Mouse (Mus musculus): ENCODE data around the gene Syne4. TPM values are rescaled to one million over a fixed set of nuclear protein-coding genes. Genes with fewer than 3 reads are reported as not detected.

Gene Syne4
- polyA plus RNA-seq, 1 experiment: 1.2 TPM

DNA sequence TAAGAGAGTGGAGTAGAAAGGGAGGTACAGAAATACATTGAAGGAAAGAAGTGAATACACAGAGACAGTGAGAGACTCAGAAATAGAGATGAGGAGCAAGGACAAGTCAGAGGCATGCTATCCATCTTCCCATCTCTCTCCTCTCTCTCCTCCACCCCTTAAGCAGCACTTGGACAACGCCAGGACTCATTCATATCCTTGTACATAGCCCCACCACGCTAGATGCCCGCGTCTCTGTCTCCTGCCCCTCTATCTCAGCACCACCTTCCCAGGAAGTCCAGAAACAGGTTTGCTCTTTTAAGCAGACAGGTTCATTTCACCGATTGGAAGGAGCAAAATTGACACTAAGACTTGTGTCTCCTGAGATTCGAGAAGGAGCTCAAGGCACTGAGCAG is 48.7 kb downstream of the Syne4 start:
- Histone ChIP-seq H3K79me2 (ENCODE audit: control insufficient read depth, insufficient read depth) (no peaks in the 10 kb centered on the region), H3ac (ENCODE audit: control insufficient read depth, insufficient read length) (no peak overlapping the region), H3K27me3 (ENCODE audit: control insufficient read depth, insufficient read depth, insufficient read length) (peaks cover 70% of the 10 kb centered on the region), H3K4me3 (no peak overlapping the region), H3K36me3 (ENCODE audit: control insufficient read depth, insufficient read depth) (no peaks in the 10 kb centered on the region), H3K4me2 (ENCODE audit: low read depth) (no peak overlapping the region)
- TF ChIP-seq USF1 (IDR thresholded peaks at IDR 0.05; ENCODE audit: low read depth) (no peak), MYOG (IDR thresholded peaks at IDR 0.05; ENCODE audit: control insufficient read depth in 1 of 3, insufficient read depth in 1 of 3, insufficient read length in 2 of 3, low read depth in 2 of 3) (no peak), MAX (IDR thresholded peaks at IDR 0.05; ENCODE audit: low read depth) (no peak), POLR2A (IDR thresholded peaks at IDR 0.05; ENCODE audit: insufficient read length, low read depth) (no peak)

DNA sequence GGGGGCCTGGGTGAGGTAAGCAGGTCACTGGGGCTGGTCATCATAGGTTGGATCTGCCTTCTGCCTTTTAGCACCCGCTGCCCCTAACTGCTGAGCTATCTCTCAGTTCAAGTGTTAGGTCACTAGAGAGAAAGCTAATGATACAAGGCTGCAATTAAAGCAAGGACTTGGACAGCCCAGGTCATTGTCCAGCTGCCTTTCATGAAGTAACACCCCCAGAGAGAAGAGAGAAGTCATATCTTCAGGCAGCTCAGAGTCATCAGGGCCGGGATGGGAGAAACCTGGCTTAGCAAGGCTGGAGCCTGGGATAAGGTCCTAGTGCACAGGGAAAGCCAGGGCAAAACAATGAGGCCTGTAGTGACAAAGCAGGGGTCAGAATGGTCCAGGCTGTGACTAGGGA is 52.9 kb downstream of the Syne4 start:
- Histone ChIP-seq H3K79me2 (ENCODE audit: control insufficient read depth, insufficient read depth) (no peaks in the 10 kb centered on the region), H3K4me2 (ENCODE audit: low read depth) (no peak overlapping the region), H3K27me3 (ENCODE audit: control insufficient read depth, insufficient read depth, insufficient read length) (peaks cover 48% of the 10 kb centered on the region), H3K4me3 (no peak overlapping the region), H3K36me3 (ENCODE audit: control insufficient read depth, insufficient read depth) (no peaks in the 10 kb centered on the region), H3ac (ENCODE audit: control insufficient read depth, insufficient read length) (no peak overlapping the region)
- TF ChIP-seq SRF (IDR thresholded peaks at IDR 0.05; ENCODE audit: control insufficient read depth, insufficient read length, low read depth) (no peak), POLR2A (IDR thresholded peaks at IDR 0.05; ENCODE audit: insufficient read length, low read depth) (no peak), TCF12 (IDR thresholded peaks at IDR 0.05; ENCODE audit: insufficient read depth, poor library complexity, severe bottlenecking) (no peak), TCF3 (IDR thresholded peaks at IDR 0.05; ENCODE audit: insufficient read length, low read depth) (no peak), MAX (IDR thresholded peaks at IDR 0.05; ENCODE audit: low read depth) (no peak), REST (IDR thresholded peaks at IDR 0.05; ENCODE audit: insufficient read depth, insufficient read length) (no peak), MYOD1 (IDR thresholded peaks at IDR 0.05; ENCODE audit: control insufficient read depth in 1 of 3, insufficient read length in 2 of 3, low read depth in 2 of 3) (no peak), E2F4 (IDR thresholded peaks at IDR 0.05; ENCODE audit: insufficient read depth) (no peak)

Other genes with a start within 250 kb of the Syne4 start
- 2.8 TPM for gene Zfp82, start 241.9 kb upstream of the Syne4 start, polyA plus RNA-seq (2012; fragmentation: generic; extraction: Trizol)
- gene Gm26920, start 224.4 kb upstream of the Syne4 start, polyA plus RNA-seq (2012; fragmentation: generic; extraction: Trizol): 0.32 TPM
- 4.3 TPM for gene Zfp566, start 224.3 kb upstream of the Syne4 start, polyA plus RNA-seq (2012; fragmentation: generic; extraction: Trizol)
- 11.3 TPM for gene Zfp260, start 220.0 kb upstream of the Syne4 start, polyA plus RNA-seq (2012; fragmentation: generic; extraction: Trizol)
- gene Zfp382, start 192.9 kb upstream of the Syne4 start, polyA plus RNA-seq (2012; fragmentation: generic; extraction: Trizol): 1.1 TPM
- gene Zfp146, start 145.1 kb upstream of the Syne4 start, polyA plus RNA-seq (2012; fragmentation: generic; extraction: Trizol): 13.2 TPM
- 112 TPM for gene Cox7a1, start 130.7 kb upstream of the Syne4 start, polyA plus RNA-seq (2012; fragmentation: generic; extraction: Trizol)
- gene Capns1, start 116.0 kb upstream of the Syne4 start, polyA plus RNA-seq (2012; fragmentation: generic; extraction: Trizol): 622 TPM
- gene Polr2i, start 82.9 kb upstream of the Syne4 start, polyA plus RNA-seq (2012; fragmentation: generic; extraction: Trizol): 174 TPM
- 147 TPM for gene Tbcb, start 82.5 kb upstream of the Syne4 start, polyA plus RNA-seq (2012; fragmentation: generic; extraction: Trizol)
- not detected for gene Ovol3, start 79.1 kb upstream of the Syne4 start, polyA plus RNA-seq (2012; fragmentation: generic; extraction: Trizol)
- gene Thap8, start 34.7 kb upstream of the Syne4 start, polyA plus RNA-seq (2012; fragmentation: generic; extraction: Trizol): 0.02 TPM
- gene Wdr62, start 34.4 kb upstream of the Syne4 start, polyA plus RNA-seq (2012; fragmentation: generic; extraction: Trizol): 5.0 TPM
- gene Clip3, start 23.1 kb upstream of the Syne4 start, polyA plus RNA-seq (2012; fragmentation: generic; extraction: Trizol): 19.4 TPM
- gene Alkbh6, start 6.1 kb upstream of the Syne4 start, polyA plus RNA-seq (2012; fragmentation: generic; extraction: Trizol): 33.9 TPM
- gene E130208F15Rik, start 6.9 kb downstream of the Syne4 start, polyA plus RNA-seq (2012; fragmentation: generic; extraction: Trizol): 4.0 TPM
- gene Sdhaf1, start 9.1 kb downstream of the Syne4 start, polyA plus RNA-seq (2012; fragmentation: generic; extraction: Trizol): 13.6 TPM
- gene Lrfn3, start 48.0 kb downstream of the Syne4 start, polyA plus RNA-seq (2012; fragmentation: generic; extraction: Trizol): 0.66 TPM
- not detected for gene Tyrobp, start 99.0 kb downstream of the Syne4 start, polyA plus RNA-seq (2012; fragmentation: generic; extraction: Trizol)
- gene Hcst, start 105.0 kb downstream of the Syne4 start, polyA plus RNA-seq (2012; fragmentation: generic; extraction: Trizol): not detected
- gene Nfkbid, start 106.9 kb downstream of the Syne4 start, polyA plus RNA-seq (2012; fragmentation: generic; extraction: Trizol): 0.07 TPM
- gene Aplp1, start 130.7 kb downstream of the Syne4 start, polyA plus RNA-seq (2012; fragmentation: generic; extraction: Trizol): 0.26 TPM
- not detected for gene Kirrel2, start 142.9 kb downstream of the Syne4 start, polyA plus RNA-seq (2012; fragmentation: generic; extraction: Trizol)
- 0.43 TPM for gene Nphs1, start 143.5 kb downstream of the Syne4 start, polyA plus RNA-seq (2012; fragmentation: generic; extraction: Trizol)
- not detected for gene Prodh2, start 178.8 kb downstream of the Syne4 start, polyA plus RNA-seq (2012; fragmentation: generic; extraction: Trizol)
- 8.7 TPM for gene Arhgap33, start 220.3 kb downstream of the Syne4 start, polyA plus RNA-seq (2012; fragmentation: generic; extraction: Trizol)
- gene Hspb6, start 237.4 kb downstream of the Syne4 start, polyA plus RNA-seq (2012; fragmentation: generic; extraction: Trizol): 27.8 TPM
- gene Proser3, start 237.5 kb downstream of the Syne4 start, polyA plus RNA-seq (2012; fragmentation: generic; extraction: Trizol): 3.8 TPM
- 55.3 TPM for gene Lin37, start 245.0 kb downstream of the Syne4 start, polyA plus RNA-seq (2012; fragmentation: generic; extraction: Trizol)
- gene U2af1l4, start 248.5 kb downstream of the Syne4 start, polyA plus RNA-seq (2012; fragmentation: generic; extraction: Trizol): 72.3 TPM
- 1.0 TPM for gene Gm49396, start 248.5 kb downstream of the Syne4 start, polyA plus RNA-seq (2012; fragmentation: generic; extraction: Trizol)
- gene Psenen, start 248.8 kb downstream of the Syne4 start, polyA plus RNA-seq (2012; fragmentation: generic; extraction: Trizol): 169 TPM